Mouse (Mus musculus) mouse embryonic stem cell (cell line): ENCODE data around the gene Fam170b.

Experiments
- in situ Hi-C, 2 experiments: fragments of 300-500 bp; cut with MboI; formaldehyde crosslinking; loops; 1 replicate in 1 of 2; 3 replicates in 1 of 2; pipeline ENCODE4 v1.14.3; 2019 to 2020; ENCODE audit warnings: low sequenced_read_pairs in 2 of 2, low pct_unique_long_range_greater_than_20kb in 1 of 2, mixed read lengths in 1 of 2; ENCODE audit not compliant: unreplicated experiment in 1 of 2

Gene Fam170b

DNA sequence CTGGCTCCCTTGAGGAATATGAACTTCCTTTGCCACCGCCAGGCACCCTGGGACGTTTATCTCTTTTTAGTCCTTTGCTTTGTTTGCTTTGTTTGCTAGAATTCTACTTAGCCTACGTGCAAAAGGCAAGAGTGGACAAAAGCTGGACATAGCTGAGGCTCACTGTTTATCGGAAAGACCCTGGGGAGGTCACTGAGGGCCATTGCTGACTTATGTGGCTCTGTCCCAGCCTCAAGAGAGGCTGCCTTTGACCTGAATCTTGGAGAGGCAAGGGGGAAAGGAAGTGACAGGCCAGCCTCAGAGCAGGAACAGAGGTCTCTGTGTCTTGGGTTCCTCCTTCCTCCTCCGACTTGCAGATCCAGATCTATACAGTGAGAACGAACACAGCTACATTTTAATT, 43.8 kb downstream of the Fam170b start:
- in situ Hi-C loops, result no loop called here

DNA sequence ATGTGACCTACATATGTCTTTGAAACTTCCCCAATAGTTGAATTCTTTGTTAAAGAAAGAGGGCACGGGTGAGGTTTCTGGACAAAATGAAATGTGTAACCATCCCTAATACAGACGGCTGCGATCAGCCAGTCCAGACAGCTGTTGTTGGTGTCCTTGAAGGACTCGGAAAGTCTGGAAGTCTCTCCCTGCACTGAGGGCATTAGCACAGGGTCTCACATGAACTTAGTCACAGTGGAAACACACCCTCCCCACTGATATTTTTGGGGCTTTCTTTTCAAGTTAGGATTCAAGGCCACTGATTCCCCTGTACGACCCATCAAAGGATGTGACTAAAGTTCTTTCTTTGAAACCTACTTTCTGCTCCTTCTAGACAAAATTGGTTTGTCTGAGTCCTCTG, 46.6 kb downstream of the Fam170b start:
- in situ Hi-C loops, result no loop called here

DNA sequence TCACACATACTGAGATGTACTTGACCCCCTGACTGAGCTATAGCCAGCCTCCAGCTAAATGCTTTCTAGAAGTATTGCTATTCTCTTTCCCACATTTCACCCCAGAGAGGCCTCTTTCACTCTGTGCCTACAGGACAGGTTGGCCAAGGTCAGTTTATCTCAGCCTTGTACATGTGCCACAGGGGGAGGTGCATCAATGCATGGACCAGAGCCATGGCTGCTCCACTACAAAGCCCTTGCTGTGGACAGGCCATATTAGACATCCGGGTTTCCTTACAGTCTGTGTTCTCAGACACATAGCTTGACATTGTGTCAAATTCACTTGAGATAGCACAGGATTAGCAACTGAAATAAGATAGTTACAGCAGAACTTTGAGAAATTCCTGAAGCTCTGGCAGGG, 47.9 kb downstream of the Fam170b start:
- in situ Hi-C loops, result no loop called here
